Mouse (Mus musculus): ENCODE data around the gene Olfr576.

Olfr576 gene

DNA sequence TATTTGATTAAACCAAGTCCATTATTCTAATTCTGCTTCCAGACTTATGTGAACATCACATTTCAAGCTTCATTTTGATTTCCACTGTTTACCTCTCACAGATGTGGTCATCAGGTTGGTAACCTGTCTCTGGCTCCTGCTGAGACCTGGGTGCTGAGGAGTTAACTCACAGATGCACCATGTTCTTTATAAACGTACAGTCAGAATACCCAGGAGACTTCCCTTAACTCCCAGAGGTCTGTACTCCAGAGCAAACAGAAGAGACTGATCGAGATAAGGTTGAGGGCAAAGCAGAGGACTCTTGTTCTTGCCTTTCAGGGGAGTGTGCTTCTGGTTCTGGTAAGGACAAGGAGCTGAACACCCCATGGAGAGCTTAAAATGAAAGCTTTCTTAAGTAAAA lies at the start of gene Olfr576:
TSS of gene Olfr576 (plus strand) at position 301 of the 400 bp plus-strand sequence.
- DNase-seq = no peak

DNA sequence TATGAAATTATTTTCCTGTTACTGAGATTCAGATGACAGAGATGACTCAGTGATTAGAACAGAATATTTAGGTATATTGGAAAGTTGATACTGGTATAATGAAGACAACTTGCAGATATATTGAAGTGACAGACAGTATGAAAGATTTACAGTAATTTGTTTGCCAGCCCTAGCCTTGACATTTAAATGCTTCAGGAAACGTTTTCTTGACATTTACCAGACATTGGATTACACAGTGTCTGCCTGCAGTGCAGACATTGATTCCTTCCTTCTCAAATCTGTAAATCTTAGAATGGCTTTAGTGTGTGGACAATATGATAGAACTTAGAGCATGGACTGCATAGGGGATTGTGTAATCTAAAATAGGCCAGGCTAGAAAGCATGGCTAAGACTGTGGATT lies 47.2 kb upstream of the Olfr576 start:
- no peak for DNase-seq

DNA sequence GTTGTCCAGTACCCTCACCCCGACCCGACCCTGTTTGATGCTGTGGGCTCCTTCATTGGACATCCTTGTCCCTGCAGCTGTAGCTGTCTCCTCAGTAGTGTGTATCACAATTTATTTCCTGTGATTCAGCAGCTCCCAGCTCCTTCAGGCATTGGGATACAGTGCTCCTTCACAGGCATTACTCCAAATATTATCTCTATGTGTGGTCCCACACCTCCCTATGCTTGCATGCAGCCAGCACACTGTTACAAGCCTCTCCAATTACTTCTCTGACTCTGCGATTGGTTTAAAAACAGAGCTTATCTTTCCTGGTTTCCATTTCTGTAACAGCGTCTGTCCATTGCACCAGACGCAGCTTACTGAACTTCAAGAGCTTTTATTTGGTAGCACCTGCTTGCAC lies 46.1 kb upstream of the Olfr576 start:
- DNase-seq = no peak

DNA sequence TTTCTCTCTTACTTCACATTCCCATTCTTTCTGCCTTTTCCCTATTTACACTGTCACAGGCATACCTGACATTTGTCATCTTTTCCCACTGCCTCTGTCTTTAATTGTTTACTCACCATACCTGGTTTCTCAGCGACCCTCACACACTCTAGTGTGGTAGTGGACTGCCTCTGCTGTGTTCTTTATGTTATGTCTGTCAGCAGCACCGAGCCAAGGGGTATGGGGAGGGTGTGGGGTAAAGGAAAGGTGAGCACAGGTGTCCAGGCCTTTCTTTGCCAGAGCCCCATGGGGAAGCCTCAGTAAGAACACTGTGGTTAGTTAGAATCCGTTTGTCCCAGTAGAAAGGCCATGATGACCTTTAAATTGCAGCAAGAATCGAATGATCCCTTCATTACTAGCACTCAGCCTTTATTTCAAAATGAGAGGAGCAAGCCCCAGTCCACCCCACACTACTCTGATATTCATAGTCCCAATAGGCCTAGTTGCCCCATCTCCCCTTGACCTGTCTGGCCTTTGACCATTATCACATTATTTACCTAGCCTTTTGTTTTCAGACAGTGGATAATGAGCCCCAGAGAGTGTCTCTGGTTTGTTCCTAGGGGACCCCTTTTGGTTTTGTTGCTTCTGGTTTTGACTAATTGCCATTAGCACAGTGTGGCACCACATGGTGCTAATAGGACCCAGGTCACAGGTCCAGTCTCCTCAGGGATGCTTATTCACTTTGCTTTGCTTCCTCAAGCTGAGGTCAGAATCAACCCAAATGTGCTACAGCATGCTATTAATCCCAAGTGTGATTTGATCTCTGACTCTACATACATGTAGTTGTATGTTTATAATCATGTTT lies 45.2 kb upstream of the Olfr576 start, which contains the start of gene Olfr571:
TSS of gene Olfr571 (minus strand) at position 505 of the 844 bp plus-strand sequence.
- no peak for DNase-seq

DNA sequence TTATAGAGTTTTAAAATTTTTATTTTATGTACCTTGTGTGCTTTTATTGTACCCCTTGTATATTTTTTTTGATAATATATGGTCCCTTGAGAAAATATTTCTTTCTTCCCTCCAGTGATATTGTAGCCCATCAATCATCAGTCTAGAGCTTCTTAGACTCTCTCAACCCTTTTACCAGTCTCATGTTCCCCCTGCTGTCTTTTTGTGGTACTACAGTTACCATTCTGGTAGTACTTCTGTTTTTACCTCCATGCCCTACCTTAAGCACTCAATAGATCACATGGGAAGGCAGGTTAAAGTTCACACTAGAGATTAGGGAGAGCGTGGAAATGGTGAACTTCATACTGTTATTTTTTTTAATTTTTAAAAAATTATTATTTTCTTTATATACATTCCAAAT lies 42.8 kb upstream of the Olfr576 start:
- no peak for DNase-seq

DNA sequence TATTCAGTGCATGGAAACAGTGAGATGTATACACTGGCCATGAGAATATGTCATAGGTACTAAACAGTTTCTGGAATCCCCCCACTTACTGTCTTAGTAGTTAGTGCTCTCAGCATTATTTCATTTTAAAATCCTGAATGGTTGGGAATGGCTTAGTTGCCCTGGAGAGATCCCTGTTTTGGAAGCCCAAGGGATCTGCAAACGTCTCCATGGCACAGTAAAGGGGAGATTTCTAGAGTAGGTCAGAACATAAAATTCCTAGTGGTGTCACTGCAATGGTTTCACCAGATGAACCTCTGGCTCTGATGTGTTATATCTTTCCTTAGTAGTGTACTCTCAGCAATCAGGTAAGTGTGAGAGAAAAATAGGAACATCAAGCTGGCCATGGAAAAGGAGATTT lies 38.4 kb upstream of the Olfr576 start, which contains the start of gene Olfr572:
TSS of gene Olfr572 (plus strand) at position 301 of the 400 bp plus-strand sequence.
- DNase-seq = no peak

DNA sequence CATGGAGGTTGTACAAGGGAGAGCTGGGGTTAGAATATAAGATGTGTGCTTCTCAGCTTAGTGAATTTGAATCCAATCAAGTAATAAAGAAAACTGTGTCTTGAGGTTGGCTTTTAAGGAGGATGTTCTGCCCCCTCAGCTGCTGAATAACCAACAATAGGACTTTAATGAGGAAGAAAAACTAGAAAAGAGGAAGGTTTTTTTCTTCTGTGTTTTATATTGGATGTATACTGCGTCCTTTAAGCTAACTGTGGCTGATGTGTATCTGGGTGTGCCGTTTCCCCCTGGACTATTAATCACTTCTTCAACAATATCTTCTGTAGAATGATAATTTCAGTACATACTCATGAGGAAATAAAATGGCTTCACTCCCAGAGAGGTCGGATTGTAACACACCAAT lies 35.4 kb upstream of the Olfr576 start:
- DNase-seq = no peak

DNA sequence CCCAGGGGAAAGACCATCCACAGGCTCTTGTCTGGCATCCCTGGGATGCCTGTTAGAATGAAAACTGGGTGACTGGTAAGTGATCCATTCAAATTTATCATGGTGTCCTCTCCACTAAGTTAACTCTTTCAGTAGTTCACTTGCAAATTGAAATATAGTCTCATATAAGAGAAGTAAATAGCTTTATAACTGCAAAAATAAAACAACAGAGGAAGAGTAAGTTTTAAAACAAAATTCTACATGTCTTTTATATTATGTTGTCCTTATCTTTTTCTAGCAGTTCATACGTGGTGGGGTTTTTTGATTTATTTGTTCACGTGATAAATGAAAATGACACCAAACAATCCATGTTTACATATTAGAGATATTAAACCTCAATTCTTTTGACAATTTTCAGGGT lies 20.0 kb upstream of the Olfr576 start, which contains the start of gene Olfr573-ps1:
TSS of gene Olfr573-ps1 (minus strand) at position 101 of the 400 bp plus-strand sequence.
- DNase-seq = no peak

DNA sequence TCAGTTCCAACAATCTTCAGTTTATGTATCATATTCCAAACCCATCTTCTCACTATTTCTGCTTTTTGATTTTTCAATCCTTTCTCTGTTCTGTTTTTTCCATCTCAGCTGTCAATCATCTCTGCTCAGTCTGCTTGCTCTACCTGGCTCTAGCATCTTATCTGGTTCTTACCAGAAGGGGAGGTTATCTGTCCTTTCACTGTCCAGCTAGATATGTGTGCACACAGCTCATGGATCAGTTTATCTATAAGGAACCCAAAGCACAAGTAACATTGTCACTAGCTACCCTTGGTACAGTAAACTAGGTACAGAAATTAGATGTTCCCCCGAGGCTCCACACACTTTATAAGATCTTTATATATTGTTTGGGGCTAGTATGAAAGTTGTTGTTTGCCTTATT lies 19.0 kb upstream of the Olfr576 start:
- no peak for DNase-seq

DNA sequence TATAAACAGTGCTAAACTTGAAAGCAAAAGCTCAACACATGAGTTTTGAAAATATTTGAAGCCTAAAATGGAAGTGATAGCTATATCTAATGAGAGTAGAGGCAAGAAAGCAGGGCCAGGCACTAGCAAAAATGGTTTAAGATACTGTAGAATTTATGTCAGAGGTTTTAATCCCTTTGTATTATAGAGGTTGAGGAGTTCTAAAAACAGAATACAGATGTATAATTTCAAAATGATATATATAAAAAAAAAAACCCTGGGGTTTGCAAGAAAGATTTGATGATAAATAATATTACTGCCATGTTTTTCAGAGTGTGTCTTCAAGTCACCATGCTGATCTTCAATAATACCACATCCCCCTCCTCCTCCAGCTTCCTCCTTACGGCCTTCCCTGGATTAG lies 14.3 kb upstream of the Olfr576 start, which contains the start of gene Olfr574:
TSS of gene Olfr574 (plus strand) at position 301 of the 400 bp plus-strand sequence.
- no peak for DNase-seq

DNA sequence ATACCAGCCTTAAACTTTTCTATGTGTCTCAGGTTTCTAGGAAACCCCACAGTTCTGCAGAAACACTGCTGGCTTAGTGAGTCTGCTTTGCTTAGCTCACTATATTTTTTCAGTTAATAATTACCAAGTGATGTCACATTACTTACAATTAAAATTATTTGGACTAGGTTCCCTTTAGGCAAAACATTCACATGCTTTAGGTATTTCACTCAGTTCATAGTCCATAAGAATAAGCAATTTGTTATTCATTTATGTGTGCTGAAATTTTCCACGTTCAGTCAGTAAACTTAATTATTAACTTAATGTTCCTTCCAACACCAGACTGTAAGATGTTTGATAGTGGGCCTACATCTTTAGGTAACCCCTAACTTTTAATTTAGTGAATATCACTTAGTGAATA lies 11.7 kb upstream of the Olfr576 start:
- no peak for DNase-seq

DNA sequence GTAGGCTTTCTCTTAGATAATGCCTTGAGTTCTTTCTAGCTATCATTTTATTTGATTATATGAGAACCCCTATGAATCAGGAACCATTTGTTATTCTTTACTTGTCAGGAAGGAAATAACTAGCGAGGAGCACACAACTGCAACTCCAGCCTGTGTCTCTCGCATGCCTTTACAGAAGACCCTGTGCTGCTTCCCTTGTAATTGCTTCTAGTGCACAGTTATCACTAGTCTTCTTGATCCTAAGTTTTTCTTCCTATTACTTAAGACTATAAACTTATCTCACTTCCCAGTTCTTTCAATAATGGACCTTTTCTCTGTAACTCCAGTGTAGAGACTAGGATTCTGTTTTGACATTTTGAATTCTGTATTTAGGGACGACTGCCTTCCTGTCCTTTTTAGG lies 4.3 kb upstream of the Olfr576 start:
- DNase-seq = no peak

DNA sequence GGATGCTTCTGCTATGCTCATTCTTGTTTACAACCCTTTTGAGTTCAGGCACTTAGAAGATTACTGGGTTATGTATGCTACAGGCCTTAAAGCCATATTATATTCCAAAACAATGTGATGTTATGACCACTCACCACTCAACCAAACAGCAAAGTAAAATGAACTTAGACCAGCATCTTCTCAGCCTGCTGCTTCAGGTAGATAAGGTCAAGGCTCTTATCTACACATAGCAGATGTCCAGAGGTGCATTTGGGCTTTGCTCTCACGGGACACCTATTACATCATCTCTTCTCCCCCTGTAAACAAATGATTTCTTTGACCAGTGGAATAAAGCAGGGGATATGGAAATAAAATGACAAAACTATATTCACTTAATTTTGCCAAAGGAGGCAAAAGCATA lies 3.9 kb upstream of the Olfr576 start, which contains the start of gene Olfr575:
TSS of gene Olfr575 (minus strand) at position 183 of the 400 bp plus-strand sequence.
- DNase-seq = no peak

DNA sequence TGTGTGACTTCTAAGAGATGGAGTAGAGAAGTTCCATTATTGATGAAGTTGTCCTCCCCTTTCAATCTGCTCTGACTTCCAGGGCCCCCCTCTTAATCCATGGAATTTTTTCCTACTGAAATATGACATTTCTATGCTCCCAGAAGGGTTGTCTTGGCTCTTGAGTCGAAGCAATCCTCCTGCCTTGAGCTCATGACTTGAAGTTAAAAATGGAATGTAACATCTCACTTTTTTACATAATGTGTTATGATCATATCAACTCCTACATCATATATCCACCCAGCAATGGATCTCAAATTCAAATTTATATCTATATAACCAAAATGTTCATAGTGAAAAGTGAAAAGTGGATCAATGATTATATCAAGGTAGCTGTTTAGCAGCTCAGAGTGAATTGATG lies 11.9 kb downstream of the Olfr576 start:
- DNase-seq = no peak

DNA sequence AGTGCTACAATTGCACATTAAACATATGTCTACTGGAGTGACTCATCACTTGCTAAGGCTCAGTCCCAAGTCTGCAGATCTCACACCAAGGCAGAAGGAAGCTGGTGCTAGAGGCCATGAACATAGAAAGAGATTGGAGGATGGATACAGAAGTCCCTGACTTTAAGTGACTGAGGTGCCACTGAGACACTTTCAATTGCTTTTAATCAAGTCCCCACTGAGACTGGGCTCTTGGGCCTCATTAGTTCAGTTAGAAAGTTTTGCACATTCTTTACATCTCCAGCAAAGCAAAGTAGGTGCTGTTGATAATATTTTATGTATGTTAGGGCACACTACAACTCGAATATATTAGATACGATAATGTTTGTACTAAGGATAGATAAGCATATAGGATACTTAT lies 13.4 kb downstream of the Olfr576 start, which contains the start of gene Olfr577:
TSS of gene Olfr577 (minus strand) at position 101 of the 400 bp plus-strand sequence.
- no peak for DNase-seq

DNA sequence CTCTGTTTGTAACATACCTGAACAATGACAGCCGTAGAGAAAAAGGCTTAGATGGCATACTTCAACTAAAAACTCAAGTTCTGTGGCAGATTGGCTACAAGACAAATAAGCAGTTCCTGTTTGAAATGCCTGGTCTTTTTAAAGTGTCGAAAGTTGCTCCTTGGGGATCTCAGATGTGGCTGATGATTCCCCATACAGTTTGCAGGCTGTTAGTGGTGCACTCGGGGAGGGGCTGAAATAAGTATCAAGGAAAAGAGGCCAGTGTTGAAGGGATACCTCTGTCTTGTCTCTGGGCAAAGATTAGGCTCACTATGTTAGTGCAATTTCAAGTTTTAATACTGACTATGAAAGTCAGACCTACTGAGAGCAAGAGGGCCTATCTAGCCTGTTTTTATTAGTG lies 26.8 kb downstream of the Olfr576 start, which contains the start of gene Olfr578:
TSS of gene Olfr578 (minus strand) at position 101 of the 400 bp plus-strand sequence.
- DNase-seq = no peak
